Mouse (Mus musculus) central nervous system, embryonic 18 days (tissue): ENCODE data around the gene Cdh16. TPM values are rescaled to one million over a fixed set of nuclear protein-coding genes. Genes with fewer than 3 reads are reported as not detected.

Experiments used
- polyA plus RNA-seq: library from polyadenylated mRNA; depleted of rRNA; stranded (reverse); fragments of >200 nt; gene quantifications from 2 replicates; pipeline ENCODE4 v1.2.3, GENCODE M21; 2012; rRNA removed

Gene Cdh16
- polyA plus RNA-seq: not detected in 2 replicates

DNA sequence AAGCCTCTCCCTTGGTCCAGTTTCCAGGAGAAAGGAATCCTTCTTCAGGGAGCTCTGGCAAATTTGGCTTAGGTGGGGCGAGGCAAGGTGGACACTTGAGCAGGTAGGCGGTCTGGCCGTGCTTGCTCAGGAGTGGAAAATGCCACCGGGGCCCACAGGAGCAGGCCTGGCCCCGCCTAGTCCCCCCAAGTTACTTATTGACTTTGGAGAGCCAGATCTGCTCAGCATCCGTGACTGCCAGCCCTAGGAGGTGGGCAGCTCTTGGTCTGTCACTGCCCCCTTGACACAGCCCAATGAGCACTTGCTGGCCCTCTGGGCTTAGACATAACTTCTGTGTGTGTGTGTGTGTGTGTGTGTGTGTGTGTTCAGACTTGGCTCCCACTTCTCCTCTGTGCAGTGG is at the start of gene Cdh16:
TSS of gene Cdh16 (minus strand) at position 236 of the 400 bp plus-strand sequence.

DNA sequence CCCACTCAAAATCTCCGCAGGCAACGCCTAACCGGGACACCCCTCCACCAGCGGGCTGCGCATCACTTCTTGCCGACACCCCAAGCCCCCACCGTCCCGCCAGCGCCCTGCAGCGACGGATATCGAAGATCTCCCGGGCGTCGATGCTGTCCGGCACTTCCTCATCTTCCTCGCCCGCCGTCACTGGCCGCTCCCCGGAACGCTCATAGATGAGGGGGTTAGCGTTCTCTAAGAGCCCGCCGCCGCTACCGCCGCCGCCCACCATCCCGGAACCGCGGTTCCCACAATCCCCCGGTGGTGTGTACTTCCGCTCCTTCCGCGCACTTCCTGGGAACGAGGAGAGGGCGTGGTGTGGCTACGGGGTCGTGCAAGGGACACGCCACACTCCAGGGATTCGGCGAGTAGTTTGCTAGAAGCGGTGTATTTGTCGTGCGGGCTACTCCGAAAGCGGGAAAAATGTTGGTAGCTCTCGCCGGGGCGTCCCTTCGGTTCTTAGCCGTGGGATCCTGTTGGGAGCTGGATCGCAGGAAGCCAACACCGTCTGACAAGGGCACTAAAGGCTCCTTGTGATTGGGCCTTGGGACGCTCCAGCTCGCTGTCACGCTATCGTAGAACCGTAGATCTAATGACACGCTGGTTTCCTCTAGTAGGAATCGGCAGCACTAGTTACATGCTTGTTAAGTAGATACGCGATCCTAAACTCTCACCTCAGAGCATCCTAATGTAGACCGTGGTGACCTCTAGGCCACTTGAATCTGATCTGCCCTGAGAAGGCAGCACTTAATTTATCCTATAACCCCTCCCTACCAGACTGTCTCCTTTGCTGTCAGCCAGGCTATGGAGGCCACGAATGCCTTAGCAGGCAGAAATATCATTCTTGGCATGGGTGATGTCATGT is 17.5 kb upstream of the Cdh16 start, which contains the start of gene Ciao2b:
TSS of gene Ciao2b (minus strand) at position 540 of the 898 bp plus-strand sequence.

GRCm38 (mm10) chr8:104630981-104631663 is 6.9 kb upstream of the Cdh16 start, which contains the start of gene Rrad:
Gene Rrad (minus strand): TSS chr8:104631327.

DNA sequence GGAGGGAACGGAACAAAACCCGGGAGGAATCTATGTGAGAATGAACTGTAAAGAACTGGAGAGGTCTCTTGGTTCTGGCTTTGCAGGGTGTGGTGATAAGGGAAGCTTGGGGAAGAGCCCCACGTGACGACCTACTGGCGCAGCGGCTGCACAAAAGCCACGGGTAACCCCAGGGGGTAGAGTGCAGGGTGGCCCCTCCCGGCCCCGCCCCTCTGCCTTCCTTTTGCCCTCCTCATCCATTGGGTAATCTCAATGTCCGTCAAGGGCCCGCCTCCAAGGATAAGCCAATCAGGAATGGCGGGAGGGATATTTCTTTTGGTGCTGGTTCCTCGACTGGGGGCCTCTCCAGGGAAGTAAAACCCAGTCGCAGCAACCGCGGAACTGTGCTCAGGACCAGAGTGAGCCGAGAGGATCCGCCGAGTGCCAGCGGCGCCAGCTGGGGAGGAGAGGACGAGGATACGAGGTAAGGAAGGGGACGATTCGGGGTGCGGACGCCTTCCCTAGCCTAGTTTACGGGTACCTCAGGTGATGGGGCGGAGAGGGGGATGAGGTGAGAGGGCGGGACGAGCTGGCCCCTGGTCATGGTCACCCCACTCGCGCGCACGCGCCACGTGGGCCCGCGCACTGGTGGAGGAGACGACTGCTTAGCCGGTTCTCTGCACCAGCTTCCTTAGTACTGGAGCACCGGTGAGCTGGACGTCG is 32.9 kb downstream of the Cdh16 start, which contains the start of gene Pdp2:
TSS of gene Pdp2 (plus strand) at position 319 of the 702 bp plus-strand sequence.

Other genes starting within 250 kb of the Cdh16 start
- 24.1 and 24.6 TPM in 2 replicates for gene Cmtm4, start 228.6 kb downstream of the Cdh16 start, polyA plus RNA-seq
- gene Dync1li2, start 181.3 kb downstream of the Cdh16 start, polyA plus RNA-seq: 108 and 110 TPM in 2 replicates
- gene Terb1, start 114.5 kb downstream of the Cdh16 start, polyA plus RNA-seq: 0.52 and 0.80 TPM in 2 replicates
- gene Nae1, start 89.8 kb downstream of the Cdh16 start, polyA plus RNA-seq: 91.5 and 98.5 TPM in 2 replicates
- 2.6 and 2.8 TPM in 2 replicates for gene Car7, start 89.7 kb downstream of the Cdh16 start, polyA plus RNA-seq
- gene Pdp2, start 32.9 kb downstream of the Cdh16 start, polyA plus RNA-seq: 7.8 and 8.0 TPM in 2 replicates
- gene Rrad, start 6.9 kb upstream of the Cdh16 start, polyA plus RNA-seq: 3.3 and 5.1 TPM in 2 replicates
- 78.0 and 96.6 TPM in 2 replicates for gene Ciao2b, start 17.6 kb upstream of the Cdh16 start, polyA plus RNA-seq
- not detected in 2 replicates for gene Ces2a, start 109.6 kb upstream of the Cdh16 start, polyA plus RNA-seq
- gene Ces2b, start 207.2 kb upstream of the Cdh16 start, polyA plus RNA-seq: 0.19 and 0.29 TPM in 2 replicates
- 0.05 TPM in 1 of 2 replicates, not detected in the other for gene Ces2c, start 222.7 kb upstream of the Cdh16 start, polyA plus RNA-seq